Mouse (Mus musculus) stomach, postnatal 0 days (tissue): Measurements from ENCODE around the gene Ank3. TPM values are rescaled to one million over a fixed set of nuclear protein-coding genes. Genes with fewer than 3 reads are reported as not detected.

Source experiments
- ATAC-seq: fragments of 200-750 bp; cut with Nextera tagmentation; 2 replicates; pipeline ENCODE4 v1.8.0; 2017; ENCODE audit not compliant: low FRiP score, low TSS enrichment
- DNase-seq: peaks from one replicate; pipeline ENCODE4 v3.0.0-alpha.2; 2016; ENCODE audit warnings: low spot score
- H3K27ac ChIP-seq: fragments of 300-500 bp; sonication (generic); replicated peaks from 2 replicates; pipeline ENCODE4 v1.5.1; 2014; ENCODE audit warnings: mild to moderate bottlenecking, control low read depth
- H3K27me3 ChIP-seq: fragments of 300-500 bp; sonication (generic); 2 replicates; pipeline ENCODE4 v1.6.1; 2014; ENCODE audit warnings: low read length; ENCODE audit not compliant: control insufficient read depth, insufficient read depth
- H3K36me3 ChIP-seq: fragments of 300-500 bp; sonication (generic); 2 replicates; pipeline ENCODE4 v1.6.1; 2014; ENCODE audit warnings: low read length, mixed read lengths; ENCODE audit not compliant: control insufficient read depth, insufficient read depth
- H3K4me1 ChIP-seq: fragments of 300-500 bp; sonication (generic); replicated peaks from 2 replicates; pipeline ENCODE4 v1.6.1; 2014; ENCODE audit warnings: antibody characterized with exemption; ENCODE audit not compliant: control insufficient read depth, insufficient read depth
- H3K4me2 ChIP-seq: fragments of 300-500 bp; sonication (generic); replicated peaks from 2 replicates; pipeline ENCODE4 v1.6.1; 2014; ENCODE audit warnings: low read depth, mild to moderate bottlenecking, control low read depth, moderate library complexity
- H3K4me3 ChIP-seq: fragments of 300-500 bp; sonication (generic); 2 replicates; pipeline ENCODE4 v1.5.1; 2014; ENCODE audit warnings: low read depth, low read length, control low read depth
- H3K9ac ChIP-seq: fragments of 300-500 bp; sonication (generic); 2 replicates; pipeline ENCODE4 v1.6.1; 2014; ENCODE audit warnings: mild to moderate bottlenecking, low read length, control low read depth, mixed read lengths
- H3K9me3 ChIP-seq: fragments of 300-500 bp; sonication (generic); 2 replicates; pipeline ENCODE4 v1.6.1; 2016; ENCODE audit warnings: low read length; ENCODE audit not compliant: control insufficient read depth
- CTCF ChIP-seq: IDR thresholded peaks from 2 replicates; pipeline ENCODE4 v1.5.1; 2016; ENCODE audit warnings: antibody characterized with exemption, low read depth, mild to moderate bottlenecking, moderate library complexity
- EP300 ChIP-seq: optimal IDR thresholded peaks from 2 replicates; pipeline ENCODE3; 2016; ENCODE audit warnings: antibody characterized with exemption
- WGBS: fragments of 180-500 bp; shearing (Covaris S2); extraction: QIAGEN DNeasy Blood & Tissue Kit; methylation state at CpG from one replicate; pipeline ENCODE4 v1.1.7; 2014; 5-methylcytosine and 5-hydroxymethylcytosine counted together
- polyA plus RNA-seq: library from polyadenylated mRNA; unstranded; fragments of >200 nt; fragmentation: Nextera tagmentation; extraction: Ambion mirVana; gene quantifications from 2 replicates; pipeline ENCODE4 v1.2.1, GENCODE M21; 2015

Ank3 gene
- polyA plus RNA-seq, 1 experiment from 2014 or later: 16.0 TPM

- Histone ChIP-seq H3K4me2 (no peak overlapping the region), H3K27me3 (no peaks in the 10 kb centered on the region), H3K36me3 (no peaks in the 10 kb centered on the region), H3K27ac (no peak overlapping the region), H3K4me3 (no peak overlapping the region), H3K4me1 (no peaks in the 10 kb centered on the region), H3K9me3 (no peaks in the 10 kb centered on the region), H3K9ac (no peak overlapping the region)
- TF ChIP-seq CTCF (no peak), EP300 (no peak)
- DNase-seq (no peak), ATAC-seq (no peak)
- 45% methylated on average over 12 of the region's 12 CpGs for WGBS
These were observed 321.4 kb downstream of the Ank3 start for GRCm38 (mm10) chr10:69719901-69720415.

- no peak overlapping the region for H3K4me2 ChIP-seq
- H3K27ac ChIP-seq: no peak overlapping the region
- no peak overlapping the region for H3K9ac ChIP-seq
- ATAC-seq: no peak
- H3K27me3 ChIP-seq: no peaks in the 10 kb centered on the region
- H3K36me3 ChIP-seq: no peaks in the 10 kb centered on the region
- no peaks in the 10 kb centered on the region for H3K9me3 ChIP-seq
- no peaks in the 10 kb centered on the region for H3K4me1 ChIP-seq
- no peak overlapping the region for H3K4me3 ChIP-seq
- TF ChIP-seq EP300: no peak
- TF ChIP-seq CTCF: no peak
- WGBS: 77% methylated on average over 10 of the region's 10 CpGs
- no peak for DNase-seq
These were observed 321.9 kb downstream of the Ank3 start for GRCm38 (mm10) chr10:69720452-69720851.

GRCm38 (mm10) chr10:69720899-69721490 lies 322.4 kb downstream of the Ank3 start:
- 80% methylated on average over 6 of the region's 6 CpGs for WGBS
- no peak for TF ChIP-seq EP300
- TF ChIP-seq CTCF: no peak
- H3K36me3 ChIP-seq: no peaks in the 10 kb centered on the region

GRCm38 (mm10) chr10:69724159-69724558 lies 325.6 kb downstream of the Ank3 start:
- no peak overlapping the region for H3K4me2 ChIP-seq

More at GRCm38 (mm10) chr10:69720899-69721490, 322.4 kb downstream of the Ank3 start:
- Histone ChIP-seq H3K9ac (no peak overlapping the region), H3K27me3 (no peaks in the 10 kb centered on the region), H3K9me3 (no peaks in the 10 kb centered on the region), H3K4me2 (no peak overlapping the region), H3K4me3 (no peak overlapping the region), H3K27ac (no peak overlapping the region), H3K4me1 (no peaks in the 10 kb centered on the region)
- DNase-seq: no peak
- no peak for ATAC-seq

GRCm38 (mm10) chr10:69725078-69725477 lies 326.5 kb downstream of the Ank3 start:
- Histone ChIP-seq H3K4me3 (no peak overlapping the region), H3K27me3 (no peaks in the 10 kb centered on the region), H3K4me2 (no peak overlapping the region), H3K4me1 (no peaks in the 10 kb centered on the region), H3K27ac (no peak overlapping the region), H3K9ac (no peak overlapping the region), H3K9me3 (no peaks in the 10 kb centered on the region), H3K36me3 (no peaks in the 10 kb centered on the region)
- 89% methylated on average over 14 of the region's 14 CpGs for WGBS
- DNase-seq (no peak), ATAC-seq (no peak)
- TF ChIP-seq CTCF (no peak), EP300 (no peak)

More at GRCm38 (mm10) chr10:69724159-69724558, 325.6 kb downstream of the Ank3 start:
- ATAC-seq (no peak), DNase-seq (no peak)
- no peaks in the 10 kb centered on the region for H3K9me3 ChIP-seq
- no peaks in the 10 kb centered on the region for H3K4me1 ChIP-seq
- H3K9ac ChIP-seq: no peak overlapping the region
- no peaks in the 10 kb centered on the region for H3K36me3 ChIP-seq
- 88% methylated on average over 4 of the region's 4 CpGs for WGBS
- TF ChIP-seq CTCF: no peak
- no peak for TF ChIP-seq EP300
- no peak overlapping the region for H3K27ac ChIP-seq
- no peaks in the 10 kb centered on the region for H3K27me3 ChIP-seq
- no peak overlapping the region for H3K4me3 ChIP-seq

GRCm38 (mm10) chr10:69726265-69726664 lies 327.7 kb downstream of the Ank3 start:
- H3K4me1 ChIP-seq: no peaks in the 10 kb centered on the region
- no peak overlapping the region for H3K27ac ChIP-seq
- H3K36me3 ChIP-seq: no peaks in the 10 kb centered on the region
- DNase-seq (no peak), ATAC-seq (no peak)
- no peak for TF ChIP-seq EP300
- TF ChIP-seq CTCF: no peak
- H3K27me3 ChIP-seq: no peaks in the 10 kb centered on the region
- H3K4me2 ChIP-seq: no peak overlapping the region
- H3K9ac ChIP-seq: no peak overlapping the region
- no peaks in the 10 kb centered on the region for H3K9me3 ChIP-seq
- WGBS: 88% methylated on average over 2 of the region's 2 CpGs
- no peak overlapping the region for H3K4me3 ChIP-seq
